ENCODE assay signal across 8 mouse cellular contexts in genomic region chr2:4717081-4717768, GRCm38 (mm10). TPM values are rescaled to one million over a fixed set of nuclear protein-coding genes. Genes with fewer than 3 reads are reported as not detected.
DNase-seq lines count a peak whose midpoint lies in the region; ATAC-seq and TF ChIP-seq lines count a peak whose summit lies in the region.

No protein-coding gene starts in this region.

- ATAC-seq in stomach, postnatal 0 days (ENCODE audit: low FRiP score, low TSS enrichment): peak; percentile 80

- peaks cover 36% of the 10 kb centered on the region for H3K27me3 ChIP-seq in heart, embryonic 10.5 days (ENCODE audit: insufficient read depth, poor library complexity, severe bottlenecking)
- H3K27me3 ChIP-seq in stomach, postnatal 0 days (ENCODE audit: control insufficient read depth, insufficient read depth, low read length): no peaks in the 10 kb centered on the region

- peaks cover 3% of the 10 kb centered on the region; the same call in 1 of the 2 replicates for H3K4me1 ChIP-seq in heart, embryonic 10.5 days
- H3K4me1 ChIP-seq in stomach, postnatal 0 days (replicated peaks; ENCODE audit: control insufficient read depth, insufficient read depth): no peaks in the 10 kb centered on the region; the same call in 1 of the 2 replicates

- peak overlapping the region; percentile 83 for H3K4me3 ChIP-seq in heart, embryonic 10.5 days
- peak overlapping the region; percentile 79 for H3K4me3 ChIP-seq in stomach, postnatal 0 days (ENCODE audit: low read depth, low read length)

- peak overlapping the region; percentile 85 for H3K4me2 ChIP-seq in stomach, postnatal 0 days (replicated peaks; ENCODE audit: low read depth)

- no peaks in the 10 kb centered on the region for H3K36me3 ChIP-seq in heart, embryonic 10.5 days
- H3K36me3 ChIP-seq in stomach, postnatal 0 days (ENCODE audit: control insufficient read depth, insufficient read depth, low read length): no peaks in the 10 kb centered on the region

- peak overlapping the region; percentile 78 for H3K9ac ChIP-seq in stomach, postnatal 0 days (ENCODE audit: low read length)

- WGBS in heart, embryonic 10.5 days: 4% methylated on average over 49 of the region's 49 CpGs
- WGBS in stomach, postnatal 0 days: 9% methylated on average over 18 of the region's 49 CpGs

- H3K27ac ChIP-seq in heart, embryonic 10.5 days: peak overlapping the region; percentile 85; the same call in 1 of the 2 replicates
- H3K27ac ChIP-seq in stomach, postnatal 0 days (replicated peaks): peak overlapping the region; percentile 77

- peak; percentile 47 for DNase-seq in urinary bladder, postnatal 14 days (ENCODE audit: low spot score)
- DNase-seq in urinary bladder, adult 2 months (ENCODE audit: low spot score): no peak
- peak; percentile 11 for DNase-seq in embryo, embryonic 11.5 days (ENCODE audit: low read depth, low spot score)
- no peak for DNase-seq in heart, embryonic 10.5 days (ENCODE audit: low spot score)
- DNase-seq in kidney, adult 9 months: peak; percentile 56
- peak; percentile 27 for DNase-seq in lung, postnatal 25 days (ENCODE audit: low spot score)
- DNase-seq in stomach, postnatal 0 days (ENCODE audit: low spot score): peak; percentile 62
- DNase-seq in c-Kit-positive CD71-positive TER-119-positive erythroid progenitor cells, embryonic 14.5 days (ENCODE audit: low spot score): no peak

- TF ChIP-seq EP300 in stomach, postnatal 0 days (optimal IDR thresholded peaks at IDR 0.05): no peak

- no peak for TF ChIP-seq CTCF in stomach, postnatal 0 days (IDR thresholded peaks at IDR 0.05; ENCODE audit: low read depth)

- H3K9me3 ChIP-seq in heart, embryonic 10.5 days: no peaks in the 10 kb centered on the region
- H3K9me3 ChIP-seq in stomach, postnatal 0 days (ENCODE audit: control insufficient read depth, low read length): no peaks in the 10 kb centered on the region

RNA-seq across cellular contexts. Expression of gene Bend7, which starts 0.4 kb away (rescaled TPM):
- polyA plus RNA-seq in urinary bladder, adult 2 months (2012; rRNA removed): 3.2 and 3.6 TPM in 2 replicates
- 1.8 TPM in 2 replicates for polyA plus RNA-seq in heart, embryonic 10.5 days (2016; fragmentation: Nextera tagmentation; extraction: Ambion mirVana)
- polyA plus RNA-seq in stomach, postnatal 0 days (2015; fragmentation: Nextera tagmentation; extraction: Ambion mirVana): 4.4 and 4.5 TPM in 2 replicates

Comparison
In these comparisons a context has a peak if more than half of its experiments do, and no peak if none do; other contexts are left out.
1. DNase-seq: peak in urinary bladder, postnatal 14 days (single experiment), embryo, embryonic 11.5 days (single experiment), kidney, adult 9 months (single experiment), lung, postnatal 25 days (single experiment) and stomach, postnatal 0 days (single experiment); none in urinary bladder, adult 2 months (single experiment), heart, embryonic 10.5 days (single experiment) and c-Kit-positive CD71-positive TER-119-positive erythroid progenitor cells, embryonic 14.5 days (single experiment).